Mouse (Mus musculus) NIH3T3 (cell line): ENCODE data around the gene Lyl1.

Experiments
- DNase-seq: peaks from one replicate; pipeline ENCODE4 v3.0.0-alpha.2; 2012; ENCODE audit warnings: low read depth

The Lyl1 gene

DNA sequence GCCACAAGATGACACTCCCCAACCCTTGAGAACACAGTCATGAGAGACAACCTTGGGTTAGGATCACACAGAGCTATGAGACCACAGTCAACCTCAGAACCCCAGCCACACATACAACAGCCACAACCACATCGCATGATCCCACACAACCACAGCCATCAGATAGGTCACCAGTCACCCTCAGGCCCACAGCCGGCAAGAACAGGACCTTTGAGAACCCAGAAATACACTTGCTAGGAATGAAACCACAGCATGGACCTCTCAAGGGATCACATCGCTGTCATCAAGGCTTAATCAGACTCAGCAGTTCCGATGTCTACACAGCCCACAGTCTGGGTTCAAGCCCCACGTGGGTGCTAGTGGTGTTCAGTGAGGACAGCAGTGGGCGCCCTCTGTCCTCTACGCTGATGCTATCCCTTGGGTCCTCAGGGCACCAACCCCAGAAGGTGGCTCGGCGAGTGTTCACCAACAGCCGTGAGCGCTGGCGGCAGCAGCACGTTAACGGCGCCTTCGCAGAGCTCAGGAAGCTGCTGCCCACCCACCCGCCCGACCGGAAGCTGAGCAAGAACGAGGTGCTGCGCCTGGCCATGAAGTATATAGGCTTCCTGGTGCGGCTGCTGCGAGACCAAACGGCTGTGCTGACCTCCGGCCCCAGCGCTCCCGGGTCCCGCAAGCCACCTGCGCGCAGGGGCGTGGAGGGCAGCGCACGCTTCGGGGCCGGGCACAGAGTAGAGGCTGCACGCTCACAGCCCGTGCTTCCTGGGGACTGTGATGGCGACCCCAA, 2.4 kb downstream of the Lyl1 start:
- DNase-seq, result no peak

DNA sequence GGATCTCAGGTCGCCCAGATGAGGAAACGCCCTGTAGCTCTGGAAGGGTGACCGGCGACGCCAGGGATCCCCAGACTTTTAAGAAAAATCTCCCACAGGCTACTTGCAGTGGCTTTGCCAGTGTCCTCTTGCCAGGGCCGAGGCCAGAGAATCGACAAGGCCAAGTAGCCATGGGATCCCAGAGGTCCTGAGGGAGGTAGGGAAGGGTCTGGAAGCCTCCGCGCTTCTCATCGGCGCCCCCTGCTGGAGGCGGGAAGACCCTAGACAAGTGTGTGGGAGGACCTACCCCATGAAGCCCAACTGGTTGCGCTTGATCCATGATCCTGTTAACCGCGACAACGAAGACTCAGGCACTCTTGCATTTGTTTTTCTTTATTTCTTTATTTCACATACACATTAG, 3.1 kb downstream of the Lyl1 start:
- peak; percentile 64 for DNase-seq

GRCm38 (mm10) chr8:84704867-84705831, 3.9 kb downstream of the Lyl1 start:
- DNase-seq, result no peak

- DNase-seq, result no peak
Measured at GRCm38 (mm10) chr8:84705960-84706359, 4.7 kb downstream of the Lyl1 start.

- DNase-seq, result no peak
Measured at GRCm38 (mm10) chr8:84706610-84707266, 5.5 kb downstream of the Lyl1 start.

DNA sequence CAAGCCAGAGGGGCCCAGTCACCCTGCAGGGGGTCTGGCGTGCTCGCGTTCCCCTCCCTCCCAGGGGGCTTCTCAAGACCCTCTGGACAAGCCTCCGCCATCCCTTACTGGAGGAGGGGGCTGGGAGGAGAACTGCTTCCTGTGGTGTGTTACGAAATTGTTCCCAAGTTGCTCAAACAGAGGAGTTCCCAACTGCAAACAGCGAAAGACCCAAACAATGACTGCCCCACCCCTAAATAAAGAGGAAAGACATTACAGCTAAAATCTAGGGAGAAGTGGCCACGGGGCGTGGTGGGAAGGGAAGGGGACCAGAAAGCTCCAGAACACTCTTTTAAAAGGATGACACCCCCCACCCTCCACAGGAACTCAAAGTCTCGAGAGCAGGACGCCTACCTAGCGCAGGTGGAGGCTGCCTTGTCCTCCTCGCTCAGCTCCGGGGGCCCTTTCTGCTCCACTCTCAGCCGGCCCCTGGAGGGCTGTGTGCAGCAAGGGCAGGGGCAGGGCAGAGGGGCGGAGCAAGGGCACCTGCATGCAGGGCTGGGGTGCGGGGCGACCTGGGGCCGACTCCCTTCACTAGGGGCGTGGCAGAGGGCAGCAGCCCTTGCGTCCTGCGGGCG, 6.1 kb downstream of the Lyl1 start:
- DNase-seq, result no peak

DNA sequence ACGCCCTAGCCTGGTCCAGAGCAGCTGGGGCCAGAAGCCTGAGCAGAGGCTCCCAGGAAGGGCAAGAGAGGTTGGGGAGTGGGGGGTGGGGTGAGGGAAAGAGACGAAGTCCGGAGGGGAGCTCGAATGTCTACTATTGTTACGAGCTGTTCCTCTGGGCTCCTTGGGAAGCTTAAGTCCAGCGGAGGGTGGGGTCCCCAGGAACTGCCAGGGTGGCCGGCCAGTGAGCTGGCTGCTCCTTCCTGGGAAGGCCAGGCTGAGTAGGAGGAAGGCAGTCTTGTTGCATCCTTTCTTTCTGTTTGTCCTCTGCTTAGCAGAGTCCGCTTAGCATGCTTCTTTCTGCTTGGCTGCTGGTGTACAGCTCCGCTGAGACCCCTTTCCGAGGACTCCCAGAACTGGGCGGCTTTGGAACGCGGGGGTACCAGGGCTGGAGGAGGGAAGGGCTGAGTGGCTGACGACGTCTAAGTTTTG, 6.8 kb downstream of the Lyl1 start:
- DNase-seq, result no peak

GRCm38 (mm10) chr8:84708774-84709475, 7.7 kb downstream of the Lyl1 start:
- peak; percentile 94 for DNase-seq

GRCm38 (mm10) chr8:84709931-84710330, 8.7 kb downstream of the Lyl1 start:
- DNase-seq, result no peak

- no peak for DNase-seq
Measured at GRCm38 (mm10) chr8:84711312-84711711, 10.1 kb downstream of the Lyl1 start.

DNA sequence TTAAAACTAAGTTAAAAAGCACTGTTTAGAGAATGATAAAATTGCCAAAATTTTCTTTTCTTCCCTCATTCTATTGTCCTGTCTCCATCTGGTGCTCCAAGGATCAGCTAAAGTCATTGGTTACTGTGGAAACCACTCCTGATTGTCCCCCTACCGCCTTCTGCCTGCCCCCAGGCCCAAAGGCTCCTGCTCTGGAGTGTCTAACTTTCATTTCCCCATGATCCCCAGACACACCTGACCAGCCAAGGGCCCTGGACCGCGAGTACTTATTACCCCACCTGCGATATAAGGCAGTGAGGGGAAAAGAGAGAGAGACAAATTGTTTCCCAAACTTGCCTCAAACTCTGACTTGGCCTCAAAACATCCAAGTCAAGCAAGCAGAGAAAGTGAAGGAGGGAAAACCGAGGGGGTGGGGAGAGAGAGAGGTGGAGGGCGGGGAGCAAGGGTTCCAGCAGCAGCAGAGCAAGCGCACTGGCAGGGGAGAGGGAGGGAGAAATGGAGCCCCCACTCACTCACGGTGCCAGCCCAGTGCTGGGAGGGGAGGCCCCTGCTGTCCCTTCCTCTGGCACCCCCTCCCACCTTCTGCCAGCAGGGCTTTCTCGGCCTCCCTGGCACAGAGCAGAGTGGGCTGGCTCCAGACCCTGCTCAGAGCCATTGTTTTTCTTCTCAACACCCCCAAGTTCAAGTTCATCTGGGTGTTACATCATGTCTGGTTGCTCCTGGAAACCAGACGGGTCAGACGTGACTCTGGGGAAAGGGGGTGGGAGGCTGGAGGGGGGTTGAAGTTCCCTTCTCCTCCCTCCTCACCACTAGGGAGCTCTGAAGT, 10.9 kb downstream of the Lyl1 start:
- DNase-seq, result peak; percentile 84

GRCm38 (mm10) chr8:84712759-84713120, 11.5 kb downstream of the Lyl1 start:
- DNase-seq, result no peak

GRCm38 (mm10) chr8:84713381-84713780, 12.1 kb downstream of the Lyl1 start:
- DNase-seq, result no peak

DNA sequence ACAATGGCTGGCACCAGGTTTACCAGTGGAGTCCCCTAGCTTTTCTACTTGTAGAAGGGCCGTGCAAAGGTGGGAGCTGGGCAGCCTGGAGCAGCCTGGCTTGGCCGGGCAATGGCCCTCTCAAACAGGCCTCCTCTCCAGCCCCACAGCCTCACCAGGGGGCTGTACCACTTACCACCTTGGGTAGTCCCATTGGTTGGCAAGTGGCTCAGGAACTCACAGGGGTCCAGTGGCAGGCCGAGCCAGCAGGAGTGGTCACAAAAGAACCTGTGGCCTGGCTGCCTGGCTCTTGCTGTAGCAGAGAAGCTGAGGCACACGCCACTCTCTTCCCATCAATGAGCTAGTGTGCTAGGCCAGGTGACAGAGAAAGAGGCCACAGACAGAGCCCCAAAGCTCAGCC, 12.9 kb downstream of the Lyl1 start:
- no peak for DNase-seq

- DNase-seq, result no peak
Measured at GRCm38 (mm10) chr8:84715893-84716468, 14.7 kb downstream of the Lyl1 start.

GRCm38 (mm10) chr8:84716790-84717189, 15.5 kb downstream of the Lyl1 start:
- no peak for DNase-seq

GRCm38 (mm10) chr8:84718476-84718875, 17.2 kb downstream of the Lyl1 start:
- DNase-seq, result no peak

DNA sequence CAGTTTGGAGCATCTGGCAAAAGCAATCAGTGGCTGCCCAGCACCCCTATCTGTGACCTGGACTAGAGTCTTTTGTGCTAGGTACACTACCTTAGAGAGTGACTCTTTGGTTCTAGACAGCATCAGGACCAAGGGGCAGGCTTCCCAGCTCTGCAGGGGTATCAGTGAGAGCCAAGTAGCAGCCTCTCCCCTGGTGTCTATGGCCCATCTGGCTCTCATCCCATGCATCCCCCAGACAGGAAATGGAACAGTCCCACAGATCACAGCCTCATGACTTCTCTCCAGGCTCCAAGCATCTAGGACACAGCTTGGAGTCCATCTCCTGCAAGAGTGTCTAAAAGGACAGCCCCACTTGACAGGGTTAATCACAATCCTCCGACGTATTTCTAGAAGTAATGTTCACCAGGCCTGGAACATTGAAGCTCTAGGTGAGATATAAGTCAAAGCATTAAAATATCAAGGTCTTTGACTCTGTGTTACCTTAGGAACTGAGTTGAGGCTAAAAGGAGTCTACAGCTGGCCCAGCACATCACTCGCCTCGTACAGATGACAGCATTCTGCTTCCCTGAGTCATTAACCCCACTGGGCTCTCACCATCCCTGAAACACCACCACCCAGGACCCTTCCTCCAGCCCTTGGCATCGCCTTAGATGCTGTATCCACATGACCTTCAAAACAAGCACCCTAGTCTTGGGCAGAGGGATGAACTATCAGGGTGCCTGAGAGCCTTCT, 17.9 kb downstream of the Lyl1 start:
- no peak for DNase-seq

- DNase-seq, result no peak
Measured at GRCm38 (mm10) chr8:84722530-84722849, 21.2 kb downstream of the Lyl1 start.
